Mouse (Mus musculus): Measurements from ENCODE around the gene Ppp5c. TPM values are rescaled to one million over a fixed set of nuclear protein-coding genes. Genes with fewer than 3 reads are reported as not detected.

Gene Ppp5c
- polyA plus RNA-seq, 1 experiment: 278 TPM

GRCm38 (mm10) chr7:17015381-17015780 lies 12.3 kb downstream of the Ppp5c start:
- WGBS: 45% methylated on average over 6 of the region's 6 CpGs
- Histone ChIP-seq H3K27ac (ENCODE audit: insufficient read depth, low read depth, low read length) (peak overlapping the region; percentile 11; the same call in 1 of the 2 replicates), H3K4me3 (ENCODE audit: low read depth, low read length) (no peak overlapping the region), H3K4me1 (ENCODE audit: control insufficient read depth, insufficient read depth, insufficient read length, low read length) (peaks cover 17% of the 10 kb centered on the region), H3K36me3 (ENCODE audit: control insufficient read depth, insufficient read depth, low read length) (peaks cover 62% of the 10 kb centered on the region), H3K27me3 (ENCODE audit: control insufficient read depth, insufficient read depth, low read length) (no peaks in the 10 kb centered on the region)
- no peak for TF ChIP-seq POLR2A (IDR thresholded peaks at IDR 0.05; ENCODE audit: low read depth, low read length)
- TF ChIP-seq CTCF (IDR thresholded peaks at IDR 0.05; ENCODE audit: extremely low read depth, insufficient read length, insufficient replicate concordance, low read depth, low read length): no peak

- H3K4me3 ChIP-seq (ENCODE audit: low read depth, low read length): no peak overlapping the region
- TF ChIP-seq CTCF (IDR thresholded peaks at IDR 0.05; ENCODE audit: extremely low read depth, insufficient read length, insufficient replicate concordance, low read depth, low read length): no peak
- TF ChIP-seq POLR2A (IDR thresholded peaks at IDR 0.05; ENCODE audit: low read depth, low read length): no peak
- 89% methylated on average over 7 of the region's 7 CpGs for WGBS
- peaks cover 14% of the 10 kb centered on the region for H3K4me1 ChIP-seq (ENCODE audit: control insufficient read depth, insufficient read depth, insufficient read length, low read length)
- H3K36me3 ChIP-seq (ENCODE audit: control insufficient read depth, insufficient read depth, low read length): peaks cover 81% of the 10 kb centered on the region
- no peak overlapping the region for H3K27ac ChIP-seq (ENCODE audit: insufficient read depth, low read depth, low read length)
- no peaks in the 10 kb centered on the region for H3K27me3 ChIP-seq (ENCODE audit: control insufficient read depth, insufficient read depth, low read length)
Observed at GRCm38 (mm10) chr7:17011909-17012590, 15.7 kb downstream of the Ppp5c start.

GRCm38 (mm10) chr7:17010010-17010347 lies 17.7 kb downstream of the Ppp5c start:
- Histone ChIP-seq H3K27ac (ENCODE audit: insufficient read depth, low read depth, low read length) (no peak overlapping the region), H3K36me3 (ENCODE audit: control insufficient read depth, insufficient read depth, low read length) (peaks cover 89% of the 10 kb centered on the region), H3K27me3 (ENCODE audit: control insufficient read depth, insufficient read depth, low read length) (no peaks in the 10 kb centered on the region), H3K4me1 (ENCODE audit: control insufficient read depth, insufficient read depth, insufficient read length, low read length) (peaks cover 13% of the 10 kb centered on the region; the same call in 1 of the 2 replicates), H3K4me3 (ENCODE audit: low read depth, low read length) (no peak overlapping the region)
- TF ChIP-seq POLR2A (IDR thresholded peaks at IDR 0.05; ENCODE audit: low read depth, low read length): no peak
- no peak for TF ChIP-seq CTCF (IDR thresholded peaks at IDR 0.05; ENCODE audit: extremely low read depth, insufficient read length, insufficient replicate concordance, low read depth, low read length)
- 69% methylated on average over 5 of the region's 5 CpGs for WGBS

- WGBS: 84% methylated on average over 16 of the region's 16 CpGs
- Histone ChIP-seq H3K4me1 (ENCODE audit: control insufficient read depth, insufficient read depth, insufficient read length, low read length) (peaks cover 14% of the 10 kb centered on the region; the same call in 1 of the 2 replicates), H3K4me3 (ENCODE audit: low read depth, low read length) (no peak overlapping the region), H3K36me3 (ENCODE audit: control insufficient read depth, insufficient read depth, low read length) (peaks cover 88% of the 10 kb centered on the region), H3K27ac (ENCODE audit: insufficient read depth, low read depth, low read length) (no peak overlapping the region), H3K27me3 (ENCODE audit: control insufficient read depth, insufficient read depth, low read length) (no peaks in the 10 kb centered on the region)
- no peak for TF ChIP-seq CTCF (IDR thresholded peaks at IDR 0.05; ENCODE audit: extremely low read depth, insufficient read length, insufficient replicate concordance, low read depth, low read length)
- TF ChIP-seq POLR2A (IDR thresholded peaks at IDR 0.05; ENCODE audit: low read depth, low read length): no peak
Observed at GRCm38 (mm10) chr7:17009326-17010009, 18.3 kb downstream of the Ppp5c start.

GRCm38 (mm10) chr7:17007300-17007699 lies 20.4 kb downstream of the Ppp5c start:
- Histone ChIP-seq H3K36me3 (ENCODE audit: control insufficient read depth, insufficient read depth, low read length) (peaks cover 76% of the 10 kb centered on the region), H3K4me1 (ENCODE audit: control insufficient read depth, insufficient read depth, insufficient read length, low read length) (peaks cover 28% of the 10 kb centered on the region), H3K27ac (ENCODE audit: insufficient read depth, low read depth, low read length) (peak overlapping the region; percentile 62), H3K4me3 (ENCODE audit: low read depth, low read length) (no peak overlapping the region), H3K27me3 (ENCODE audit: control insufficient read depth, insufficient read depth, low read length) (no peaks in the 10 kb centered on the region)
- WGBS: 46% methylated on average over 4 of the region's 4 CpGs
- TF ChIP-seq POLR2A (IDR thresholded peaks at IDR 0.05; ENCODE audit: low read depth, low read length) (no peak), CTCF (IDR thresholded peaks at IDR 0.05; ENCODE audit: extremely low read depth, insufficient read length, insufficient replicate concordance, low read depth, low read length) (peak; percentile 80; the same call in 1 of the 2 replicates)

- Histone ChIP-seq H3K27ac (ENCODE audit: insufficient read depth, low read depth, low read length) (no peak overlapping the region; the same call in 1 of the 2 replicates), H3K4me1 (ENCODE audit: control insufficient read depth, insufficient read depth, insufficient read length, low read length) (peaks cover 28% of the 10 kb centered on the region), H3K36me3 (ENCODE audit: control insufficient read depth, insufficient read depth, low read length) (peaks cover 53% of the 10 kb centered on the region), H3K27me3 (ENCODE audit: control insufficient read depth, insufficient read depth, low read length) (no peaks in the 10 kb centered on the region), H3K4me3 (ENCODE audit: low read depth, low read length) (no peak overlapping the region)
- TF ChIP-seq POLR2A (IDR thresholded peaks at IDR 0.05; ENCODE audit: low read depth, low read length) (no peak), CTCF (IDR thresholded peaks at IDR 0.05; ENCODE audit: extremely low read depth, insufficient read length, insufficient replicate concordance, low read depth, low read length) (no peak)
- WGBS: 25% methylated on average over 7 of the region's 7 CpGs
Observed at GRCm38 (mm10) chr7:17004716-17005115, 23.0 kb downstream of the Ppp5c start.

- Histone ChIP-seq H3K36me3 (ENCODE audit: control insufficient read depth, insufficient read depth, low read length) (peaks cover 43% of the 10 kb centered on the region), H3K4me1 (ENCODE audit: control insufficient read depth, insufficient read depth, insufficient read length, low read length) (peaks cover 28% of the 10 kb centered on the region), H3K27me3 (ENCODE audit: control insufficient read depth, insufficient read depth, low read length) (no peaks in the 10 kb centered on the region), H3K27ac (ENCODE audit: insufficient read depth, low read depth, low read length) (peak overlapping the region; percentile 88), H3K4me3 (ENCODE audit: low read depth, low read length) (no peak overlapping the region)
- TF ChIP-seq CTCF (IDR thresholded peaks at IDR 0.05; ENCODE audit: extremely low read depth, insufficient read length, insufficient replicate concordance, low read depth, low read length) (no peak), POLR2A (IDR thresholded peaks at IDR 0.05; ENCODE audit: low read depth, low read length) (no peak)
- 22% methylated on average over 7 of the region's 7 CpGs for WGBS
Observed at GRCm38 (mm10) chr7:17003230-17003960, 24.3 kb downstream of the Ppp5c start.
